Mouse (Mus musculus) ovary, adult 18-20 months (tissue): ENCODE measurements at regions not wholly inside any gene's neighbourhood (a gene's known extent, or its start where the extent isn't known, plus 50 kb on each side); places are given as distances from the start of the nearest gene placed in this dataset.
A peak's percentile ranks its signal among the peaks of the same experiment; 100 is the strongest.

ENCODE experiments used
- DNase-seq: peaks from one replicate; pipeline ENCODE4 v3.0.0; 2022; ENCODE audit warnings: low spot score, mixed read lengths

GRCm38 (mm10) chr12:9261662-9262061, 231.9 kb downstream of the Ttc32 start:
- DNase-seq, result no peak

GRCm38 (mm10) chr12:9266221-9266620, 236.4 kb downstream of the Ttc32 start:
- DNase-seq, result no peak

- DNase-seq, result no peak
These were observed 241.7 kb downstream of the Ttc32 start for GRCm38 (mm10) chr12:9271484-9271883.

- no peak for DNase-seq
These were observed 244.4 kb downstream of the Ttc32 start for GRCm38 (mm10) chr12:9274181-9274580.

- DNase-seq, result no peak
These were observed 245.9 kb downstream of the Ttc32 start for GRCm38 (mm10) chr12:9275697-9276096.

GRCm38 (mm10) chr12:9278735-9279134, 248.9 kb downstream of the Ttc32 start:
- DNase-seq, result no peak

- no peak for DNase-seq
These were observed 250.3 kb downstream of the Ttc32 start for GRCm38 (mm10) chr12:9279893-9280605.

- DNase-seq, result no peak
These were observed 257.5 kb downstream of the Ttc32 start for GRCm38 (mm10) chr12:9287271-9287670.

- DNase-seq, result no peak
These were observed 262.9 kb downstream of the Ttc32 start for GRCm38 (mm10) chr12:9292656-9293055.

- DNase-seq, result no peak
These were observed 265.4 kb downstream of the Ttc32 start for GRCm38 (mm10) chr12:9295211-9295610.

GRCm38 (mm10) chr12:9298848-9299655, 269.3 kb downstream of the Ttc32 start:
- no peak for DNase-seq

GRCm38 (mm10) chr12:9304146-9304545, 265.8 kb upstream of the Osr1 start:
- peak; percentile 10 for DNase-seq

- DNase-seq, result no peak
These were observed 231.8 kb upstream of the Osr1 start for GRCm38 (mm10) chr12:9337891-9338672.

GRCm38 (mm10) chr12:9338801-9339231, 231.1 kb upstream of the Osr1 start:
- no peak for DNase-seq

GRCm38 (mm10) chr12:9340769-9341168, 229.1 kb upstream of the Osr1 start:
- DNase-seq, result no peak

- DNase-seq, result no peak
These were observed 224.6 kb upstream of the Osr1 start for GRCm38 (mm10) chr12:9345359-9345758.

GRCm38 (mm10) chr12:9355512-9355911, 214.4 kb upstream of the Osr1 start:
- DNase-seq, result no peak

GRCm38 (mm10) chr12:9357856-9358255, 212.1 kb upstream of the Osr1 start:
- DNase-seq, result no peak

GRCm38 (mm10) chr12:9358872-9359271, 211.0 kb upstream of the Osr1 start:
- no peak for DNase-seq

- no peak for DNase-seq
These were observed 204.0 kb upstream of the Osr1 start for GRCm38 (mm10) chr12:9365931-9366330.

GRCm38 (mm10) chr12:9368682-9369081, 201.2 kb upstream of the Osr1 start:
- no peak for DNase-seq

GRCm38 (mm10) chr12:9401956-9402355, 168.0 kb upstream of the Osr1 start:
- DNase-seq, result no peak

- DNase-seq, result no peak
These were observed 164.9 kb upstream of the Osr1 start for GRCm38 (mm10) chr12:9404981-9405380.
